Mouse (Mus musculus) liver, postnatal 0 days (tissue): Measurements from ENCODE around the gene Mul1.

Experiments used
- CTCF ChIP-seq: sonication (generic); IDR thresholded peaks from 2 replicates; pipeline ENCODE4 v1.5.1; 2016; ENCODE audit warnings: antibody characterized with exemption, low read depth
- EP300 ChIP-seq: IDR thresholded peaks from 2 replicates; pipeline ENCODE4 v1.6.1; 2016; ENCODE audit warnings: antibody characterized with exemption, low read depth, mild to moderate bottlenecking

DNA sequence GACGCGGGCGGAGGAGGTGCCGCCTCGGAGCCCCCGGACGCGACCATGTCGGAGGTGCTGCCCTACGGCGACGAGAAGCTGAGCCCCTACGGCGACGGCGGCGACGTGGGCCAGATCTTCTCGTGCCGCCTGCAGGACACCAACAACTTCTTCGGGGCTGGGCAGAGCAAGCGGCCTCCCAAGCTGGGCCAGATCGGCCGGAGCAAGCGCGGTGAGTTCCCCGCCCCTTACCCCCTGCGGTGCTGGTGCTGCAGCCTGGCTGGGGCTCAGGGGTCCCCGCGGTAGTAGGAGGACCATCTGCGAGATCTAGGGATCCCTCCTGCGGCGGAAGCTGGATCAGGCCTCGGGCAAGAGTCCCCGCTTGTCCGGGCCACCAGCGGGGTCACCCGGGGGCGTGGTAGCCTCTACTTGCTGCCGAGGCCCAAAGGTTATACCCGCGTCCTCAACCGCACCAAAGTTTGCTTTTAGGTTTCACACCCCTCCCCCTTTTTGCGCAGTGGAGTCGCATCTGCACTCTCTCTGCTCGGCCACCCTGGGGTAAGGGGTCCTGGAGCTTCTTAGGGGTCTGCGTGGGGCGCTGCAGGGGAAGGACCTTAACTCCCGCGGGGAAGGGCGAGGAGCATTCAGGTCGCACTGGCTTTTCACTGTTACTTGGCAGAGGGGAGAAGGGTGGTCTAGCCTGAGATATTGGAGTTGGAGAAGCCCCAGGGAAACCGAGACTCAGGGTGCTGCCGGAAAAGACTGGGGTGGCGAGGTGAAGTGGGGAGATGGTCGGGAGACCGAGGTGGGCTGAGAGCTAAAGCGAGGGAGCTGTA is 20.9 kb downstream of the Mul1 start:
- TF ChIP-seq EP300 = no peak
- no peak for TF ChIP-seq CTCF
